Mouse (Mus musculus): ENCODE measurements around the gene Glis1. TPM values are rescaled to one million over a fixed set of nuclear protein-coding genes. Genes with fewer than 3 reads are reported as not detected.

Gene Glis1
- polyA plus RNA-seq, 1 experiment from 2014 or later = 2.7 TPM

- 92% methylated on average over 17 of the region's 17 CpGs for WGBS
- Histone ChIP-seq H3K4me3 (no peak overlapping the region), H3K27me3 (ENCODE audit: poor library complexity, severe bottlenecking) (0 out of 2 replicates have a peak, but pooled peaks cover 6% of the 10 kb centered on the region), H3K36me3 (replicated peaks) (no peaks in the 10 kb centered on the region), H3K27ac (peak overlapping the region; percentile 35), H3K4me1 (peaks cover 44% of the 10 kb centered on the region), H3K9me3 (no peaks in the 10 kb centered on the region)
- DNase-seq (ENCODE audit: extremely low spot score, low spot score) = no peak
These were observed 24.5 kb downstream of the Glis1 start for GRCm38 (mm10) chr4:107458907-107459306.

- Histone ChIP-seq H3K27me3 (ENCODE audit: poor library complexity, severe bottlenecking) (0 out of 2 replicates have a peak, but pooled peaks cover 6% of the 10 kb centered on the region), H3K27ac (no peak overlapping the region), H3K4me1 (peaks cover 49% of the 10 kb centered on the region), H3K36me3 (replicated peaks) (no peaks in the 10 kb centered on the region), H3K9me3 (no peaks in the 10 kb centered on the region), H3K4me3 (no peak overlapping the region)
- WGBS = 98% methylated on average over 2 of the region's 2 CpGs
- no peak for DNase-seq (ENCODE audit: extremely low spot score, low spot score)
These were observed 25.1 kb downstream of the Glis1 start for GRCm38 (mm10) chr4:107459461-107459860.

- WGBS = 75% methylated on average over 11 of the region's 11 CpGs
- DNase-seq (ENCODE audit: extremely low spot score, low spot score) = no peak
- peaks cover 53% of the 10 kb centered on the region for H3K4me1 ChIP-seq
- no peak overlapping the region for H3K4me3 ChIP-seq
- 0 out of 2 replicates have a peak, but pooled peaks cover 6% of the 10 kb centered on the region for H3K27me3 ChIP-seq (ENCODE audit: poor library complexity, severe bottlenecking)
- no peaks in the 10 kb centered on the region for H3K36me3 ChIP-seq (replicated peaks)
- H3K27ac ChIP-seq = no peak overlapping the region; the same call in 1 of the 2 replicates
- no peaks in the 10 kb centered on the region for H3K9me3 ChIP-seq
These were observed 26.1 kb downstream of the Glis1 start for GRCm38 (mm10) chr4:107460468-107460867.

GRCm38 (mm10) chr4:107467831-107468230 is 33.4 kb downstream of the Glis1 start:
- 76% methylated on average over 7 of the region's 7 CpGs for WGBS
- Histone ChIP-seq H3K9me3 (no peaks in the 10 kb centered on the region), H3K4me1 (peaks cover 42% of the 10 kb centered on the region), H3K27ac (0 out of 2 replicates have a peak overlapping the region, but pooled peaks have one; percentile 37), H3K4me3 (no peak overlapping the region), H3K36me3 (replicated peaks) (no peaks in the 10 kb centered on the region), H3K27me3 (ENCODE audit: poor library complexity, severe bottlenecking) (peaks cover 11% of the 10 kb centered on the region; the same call in 1 of the 2 replicates)
- DNase-seq (ENCODE audit: extremely low spot score, low spot score) = no peak

- DNase-seq (ENCODE audit: extremely low spot score, low spot score) = no peak
- Histone ChIP-seq H3K36me3 (replicated peaks) (no peaks in the 10 kb centered on the region), H3K4me3 (no peak overlapping the region), H3K27ac (0 out of 2 replicates have a peak overlapping the region, but pooled peaks have one; percentile 37), H3K27me3 (ENCODE audit: poor library complexity, severe bottlenecking) (peaks cover 11% of the 10 kb centered on the region; the same call in 1 of the 2 replicates), H3K4me1 (peaks cover 42% of the 10 kb centered on the region), H3K9me3 (no peaks in the 10 kb centered on the region)
- WGBS = 68% methylated on average over 13 of the region's 13 CpGs
These were observed 33.9 kb downstream of the Glis1 start for GRCm38 (mm10) chr4:107468264-107468663.

- H3K27me3 ChIP-seq (ENCODE audit: poor library complexity, severe bottlenecking) = peaks cover 11% of the 10 kb centered on the region; the same call in 1 of the 2 replicates
These were observed 34.4 kb downstream of the Glis1 start for GRCm38 (mm10) chr4:107468768-107469167.

GRCm38 (mm10) chr4:107476266-107476665 is 41.9 kb downstream of the Glis1 start:
- 75% methylated on average over 11 of the region's 11 CpGs for WGBS
- DNase-seq (ENCODE audit: extremely low spot score, low spot score) = no peak
- H3K36me3 ChIP-seq (replicated peaks) = no peaks in the 10 kb centered on the region
- no peak overlapping the region for H3K4me3 ChIP-seq
- peaks cover 10% of the 10 kb centered on the region; the same call in 1 of the 2 replicates for H3K27me3 ChIP-seq (ENCODE audit: poor library complexity, severe bottlenecking)
- peaks cover 27% of the 10 kb centered on the region for H3K4me1 ChIP-seq
- no peak overlapping the region for H3K27ac ChIP-seq
- no peaks in the 10 kb centered on the region for H3K9me3 ChIP-seq

More at GRCm38 (mm10) chr4:107468768-107469167, 34.4 kb downstream of the Glis1 start:
- DNase-seq (ENCODE audit: extremely low spot score, low spot score) = no peak
- Histone ChIP-seq H3K27ac (no peak overlapping the region), H3K4me1 (peaks cover 37% of the 10 kb centered on the region), H3K36me3 (replicated peaks) (no peaks in the 10 kb centered on the region), H3K9me3 (no peaks in the 10 kb centered on the region), H3K4me3 (no peak overlapping the region)
- WGBS = 87% methylated on average over 11 of the region's 11 CpGs

GRCm38 (mm10) chr4:107479015-107479414 is 44.6 kb downstream of the Glis1 start:
- Histone ChIP-seq H3K27ac (no peak overlapping the region), H3K36me3 (replicated peaks) (no peaks in the 10 kb centered on the region), H3K4me3 (no peak overlapping the region), H3K4me1 (peaks cover 24% of the 10 kb centered on the region), H3K27me3 (ENCODE audit: poor library complexity, severe bottlenecking) (0 out of 2 replicates have a peak, but pooled peaks cover 4% of the 10 kb centered on the region), H3K9me3 (no peaks in the 10 kb centered on the region)
- no peak for DNase-seq (ENCODE audit: extremely low spot score, low spot score)
- WGBS = 75% methylated on average over 5 of the region's 5 CpGs

GRCm38 (mm10) chr4:107482541-107482940 is 48.1 kb downstream of the Glis1 start:
- Histone ChIP-seq H3K9me3 (no peaks in the 10 kb centered on the region), H3K27me3 (ENCODE audit: poor library complexity, severe bottlenecking) (no peaks in the 10 kb centered on the region), H3K27ac (no peak overlapping the region), H3K36me3 (replicated peaks) (no peaks in the 10 kb centered on the region), H3K4me1 (peaks cover 19% of the 10 kb centered on the region), H3K4me3 (no peak overlapping the region)
- 88% methylated on average over 2 of the region's 2 CpGs for WGBS
- no peak for DNase-seq (ENCODE audit: extremely low spot score, low spot score)

GRCm38 (mm10) chr4:107483556-107484220 is 49.3 kb downstream of the Glis1 start:
- Histone ChIP-seq H3K27ac (no peak overlapping the region), H3K4me1 (peaks cover 15% of the 10 kb centered on the region), H3K36me3 (replicated peaks) (no peaks in the 10 kb centered on the region), H3K9me3 (no peaks in the 10 kb centered on the region), H3K27me3 (ENCODE audit: poor library complexity, severe bottlenecking) (no peaks in the 10 kb centered on the region), H3K4me3 (no peak overlapping the region)
- WGBS = 93% methylated on average over 20 of the region's 20 CpGs
- DNase-seq (ENCODE audit: extremely low spot score, low spot score) = no peak

- no peak for DNase-seq (ENCODE audit: extremely low spot score, low spot score)
- WGBS = 93% methylated on average over 4 of the region's 4 CpGs
- H3K27me3 ChIP-seq (ENCODE audit: poor library complexity, severe bottlenecking) = no peaks in the 10 kb centered on the region
These were observed 49.8 kb downstream of the Glis1 start for GRCm38 (mm10) chr4:107484221-107484575.

GRCm38 (mm10) chr4:107485903-107486302 is 51.5 kb downstream of the Glis1 start:
- 0 out of 2 replicates have a peak overlapping the region, but pooled peaks have one; percentile 4 for H3K27ac ChIP-seq
- H3K4me1 ChIP-seq = peaks cover 4% of the 10 kb centered on the region; the same call in 1 of the 2 replicates
- H3K36me3 ChIP-seq (replicated peaks) = no peaks in the 10 kb centered on the region
- no peak for DNase-seq (ENCODE audit: extremely low spot score, low spot score)
- H3K27me3 ChIP-seq (ENCODE audit: poor library complexity, severe bottlenecking) = no peaks in the 10 kb centered on the region
- H3K9me3 ChIP-seq = no peaks in the 10 kb centered on the region
- H3K4me3 ChIP-seq = no peak overlapping the region
- whole genome bisulfite sequencing = 65% methylated on average over 5 of the region's 5 CpGs

More at GRCm38 (mm10) chr4:107484221-107484575, 49.8 kb downstream of the Glis1 start:
- Histone ChIP-seq H3K4me3 (no peak overlapping the region), H3K9me3 (no peaks in the 10 kb centered on the region), H3K36me3 (replicated peaks) (no peaks in the 10 kb centered on the region), H3K27ac (no peak overlapping the region), H3K4me1 (peaks cover 11% of the 10 kb centered on the region; the same call in 1 of the 2 replicates)

GRCm38 (mm10) chr4:107489121-107489840 is 54.9 kb downstream of the Glis1 start:
- 88% methylated on average over 20 of the region's 20 CpGs for WGBS
- H3K4me1 ChIP-seq = 0 out of 2 replicates have a peak, but pooled peaks cover 3% of the 10 kb centered on the region
- H3K27ac ChIP-seq = no peak overlapping the region
- no peaks in the 10 kb centered on the region for H3K27me3 ChIP-seq (ENCODE audit: poor library complexity, severe bottlenecking)
- no peak for DNase-seq (ENCODE audit: extremely low spot score, low spot score)
- no peaks in the 10 kb centered on the region for H3K9me3 ChIP-seq
- H3K4me3 ChIP-seq = no peak overlapping the region
- no peaks in the 10 kb centered on the region for H3K36me3 ChIP-seq (replicated peaks)
